Mouse (Mus musculus) cerebellum, postnatal 10 days (tissue): ENCODE results near the gene Kcnmb4.

Experiments used
- DNase-seq, 2 experiments: peaks; one replicate each; pipeline ENCODE4 v3.0.0; 2021; ENCODE audit warnings: mixed read lengths in 2 of 2

Gene Kcnmb4

DNA sequence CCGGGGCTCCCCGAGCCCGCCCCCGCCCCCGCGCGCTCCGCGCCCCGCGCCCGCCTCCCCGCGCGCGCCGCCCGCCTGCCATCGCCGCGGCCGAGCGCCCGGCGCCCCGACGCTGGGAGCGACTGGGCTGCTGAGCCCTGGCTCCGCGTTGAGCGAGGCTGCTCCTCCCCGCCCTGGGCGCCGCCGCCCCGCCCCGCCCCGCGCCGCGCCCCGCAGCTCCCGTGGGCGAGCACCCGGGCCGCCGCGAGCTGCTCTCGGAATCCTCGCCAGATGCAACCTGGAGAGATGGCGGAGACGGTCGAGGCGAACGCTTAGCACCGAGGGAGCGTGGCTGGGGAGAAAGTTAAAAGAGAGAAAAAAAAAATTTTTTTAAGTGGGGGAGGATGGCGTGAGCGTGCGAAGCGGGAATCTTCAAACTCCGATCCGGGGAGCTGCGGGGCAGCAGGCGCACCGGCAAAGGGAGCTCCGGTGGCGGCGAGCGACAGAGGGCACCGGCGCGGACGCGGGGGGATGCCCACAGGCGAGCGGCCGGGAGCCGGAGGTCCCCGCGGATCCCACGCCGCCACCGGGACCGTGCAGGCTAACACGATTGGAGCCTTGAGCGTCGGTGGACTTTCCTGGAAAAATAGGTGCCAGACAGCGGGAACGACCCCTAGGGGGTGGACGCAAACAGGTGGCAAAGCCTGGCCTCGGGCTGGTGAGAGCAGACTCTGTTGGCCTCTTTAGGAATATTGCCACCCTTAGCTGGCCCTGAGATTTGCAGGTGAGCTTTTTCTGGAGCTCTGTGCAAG is at the start of gene Kcnmb4:
TSS of gene Kcnmb4 (minus strand) at position 120 of the 791 bp plus-strand sequence.
- peak; percentile 78 for DNase-seq

DNA sequence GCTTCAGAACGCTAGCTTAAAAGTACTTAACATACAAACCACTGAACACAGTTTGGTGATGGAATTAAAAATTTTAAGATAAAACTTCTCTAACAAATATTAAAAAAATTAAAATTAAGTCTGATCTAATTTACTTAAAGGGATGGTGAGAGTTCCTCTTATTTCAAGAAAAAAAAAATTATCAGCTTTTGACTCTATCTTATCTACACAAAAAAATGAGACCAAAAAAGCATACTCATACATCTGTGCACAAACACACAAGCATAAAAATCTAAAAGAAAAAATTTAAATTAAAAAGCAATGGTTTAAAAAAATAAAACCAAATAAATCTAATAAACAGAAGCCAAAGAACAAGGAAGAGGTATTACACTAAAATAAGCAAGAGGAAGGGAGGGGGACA is 45.9 kb upstream of the Kcnmb4 start:
- DNase-seq = no peak

DNA sequence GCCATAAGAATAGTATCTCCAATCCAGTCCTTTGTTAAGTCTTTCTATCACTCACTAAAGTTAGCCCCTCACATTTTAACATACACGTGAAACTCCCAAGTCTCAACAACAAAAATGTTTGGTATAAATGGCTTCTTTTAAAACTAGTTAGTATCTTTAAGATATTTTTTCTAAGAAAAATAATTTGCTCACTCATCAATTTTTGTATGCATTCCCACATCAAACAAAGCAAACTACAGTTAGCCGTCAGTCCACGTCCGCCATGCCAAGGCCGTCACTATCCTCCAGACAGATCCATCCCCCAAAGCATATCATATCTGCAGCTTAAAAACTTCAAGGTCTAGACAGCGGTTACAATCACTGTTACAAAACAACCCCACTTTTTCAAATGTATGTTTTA is 41.9 kb upstream of the Kcnmb4 start:
- no peak for DNase-seq

DNA sequence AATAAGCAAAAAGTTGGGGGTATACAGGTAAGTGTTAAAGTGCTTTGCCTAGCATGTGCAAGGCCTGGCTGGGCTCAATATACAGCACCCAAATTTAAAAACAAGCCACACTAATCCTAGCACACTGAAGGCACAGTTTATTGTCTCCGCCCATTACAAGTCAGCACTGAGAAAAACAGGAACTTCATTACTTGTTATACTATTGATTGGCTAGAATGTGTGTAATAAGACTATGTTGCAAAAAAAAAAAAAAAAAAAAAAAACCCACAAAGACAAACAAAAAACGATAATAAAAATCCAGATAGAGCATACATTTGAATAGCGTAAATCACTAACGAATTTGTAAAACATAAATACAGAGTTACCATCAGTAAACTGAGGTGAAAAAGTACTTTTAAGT is 41.5 kb upstream of the Kcnmb4 start:
- DNase-seq = no peak

DNA sequence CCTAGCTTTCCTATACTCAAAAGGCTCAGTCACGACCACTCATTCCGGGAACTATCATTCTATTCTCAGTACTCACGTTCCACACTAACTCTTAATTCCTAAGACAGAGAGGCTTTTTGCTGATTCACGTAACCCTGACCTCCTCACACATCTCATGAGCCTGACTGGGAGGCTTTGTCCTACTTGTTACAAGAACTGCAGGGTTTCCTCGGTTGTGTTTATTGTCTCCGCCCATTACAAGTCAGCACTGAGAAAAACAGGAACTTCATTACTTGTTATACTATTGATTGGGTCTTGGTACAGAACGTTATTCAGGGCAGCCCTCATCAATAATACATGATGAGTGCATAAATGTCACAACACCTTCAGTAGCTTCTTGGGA is 39.6 kb upstream of the Kcnmb4 start:
- DNase-seq = no peak

DNA sequence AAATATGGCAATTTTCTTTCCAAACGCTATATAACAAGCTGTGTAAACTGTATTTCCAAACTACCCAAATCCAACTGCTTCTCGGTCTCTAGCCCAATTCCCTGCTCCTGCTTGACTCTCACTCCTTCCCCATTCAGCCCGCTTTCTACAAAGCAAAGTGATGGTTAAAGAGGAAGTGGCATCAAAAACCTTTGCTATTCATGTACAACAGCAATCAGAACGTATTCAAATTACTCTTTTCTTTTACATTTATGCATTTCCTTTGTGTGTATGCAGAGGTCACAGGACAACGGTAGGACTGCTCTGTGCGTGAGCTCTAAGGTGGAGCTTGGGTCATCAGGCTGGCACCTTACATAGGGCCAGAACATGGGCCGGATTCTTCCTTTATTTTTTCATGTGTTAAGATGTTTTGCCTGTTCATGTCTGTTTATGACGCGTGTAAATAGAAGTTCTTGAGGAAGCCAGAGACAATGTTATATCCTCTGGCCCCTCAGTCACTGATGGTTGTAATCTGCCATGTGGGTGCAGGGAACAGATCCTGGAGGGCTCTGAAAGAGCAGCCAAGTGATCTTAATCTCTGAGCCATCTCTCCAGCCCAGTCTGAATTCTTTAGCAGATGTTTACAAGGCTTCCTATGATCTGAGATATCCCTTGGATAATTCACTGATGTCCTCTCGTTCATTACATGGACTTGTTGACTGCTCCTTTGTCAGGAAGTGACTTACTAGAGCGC is 39.0 kb upstream of the Kcnmb4 start:
- DNase-seq = no peak

DNA sequence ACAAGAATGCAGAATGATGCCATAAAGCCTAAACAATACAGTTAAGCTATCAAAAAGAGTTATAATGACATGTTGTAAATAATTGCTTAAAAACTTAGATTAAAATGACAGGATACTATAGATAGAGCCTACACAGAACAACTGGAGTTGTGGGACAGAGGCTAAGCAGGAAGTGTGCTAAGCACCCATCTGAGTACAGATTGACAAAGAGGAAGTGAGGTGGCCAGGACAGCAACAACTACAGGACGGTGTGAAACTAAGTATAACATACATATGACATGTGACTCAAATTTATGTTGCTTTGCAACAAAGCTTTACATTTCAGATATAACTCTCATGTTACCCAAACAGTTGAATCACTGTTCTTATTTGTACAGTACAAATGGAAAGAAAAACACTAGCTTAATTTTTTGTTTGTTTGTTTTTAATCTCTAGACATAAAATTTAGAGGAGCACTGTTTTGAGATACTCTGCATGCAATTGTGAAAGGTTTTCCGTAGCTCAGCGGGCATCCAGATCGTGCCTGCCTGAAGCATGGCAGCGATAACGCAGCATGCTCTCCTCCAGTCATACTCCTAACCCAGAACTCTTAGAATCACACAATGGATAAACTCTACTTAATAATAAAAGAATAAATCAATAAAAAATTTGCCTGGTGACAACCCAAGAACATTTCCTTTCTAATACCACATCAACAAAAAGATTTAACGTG is 31.8 kb upstream of the Kcnmb4 start:
- no peak for DNase-seq

DNA sequence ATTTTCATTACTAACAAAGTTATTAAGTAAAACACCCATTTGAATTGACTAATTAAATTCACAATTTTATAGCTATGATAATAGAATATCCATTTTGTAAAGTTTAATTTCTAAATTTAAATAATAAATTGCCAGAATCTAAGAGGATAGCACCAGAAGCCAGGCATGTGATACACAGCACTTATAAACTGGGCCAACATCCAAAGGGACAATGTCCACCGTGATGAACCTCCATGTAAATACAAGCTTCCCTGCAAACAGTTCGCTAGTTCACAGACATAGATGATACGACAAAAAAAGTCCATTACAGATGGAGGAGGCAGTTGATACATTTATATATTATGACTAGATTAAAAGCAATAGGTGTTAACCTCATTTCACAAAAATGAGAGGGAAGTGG is 19.1 kb upstream of the Kcnmb4 start:
- DNase-seq = no peak

DNA sequence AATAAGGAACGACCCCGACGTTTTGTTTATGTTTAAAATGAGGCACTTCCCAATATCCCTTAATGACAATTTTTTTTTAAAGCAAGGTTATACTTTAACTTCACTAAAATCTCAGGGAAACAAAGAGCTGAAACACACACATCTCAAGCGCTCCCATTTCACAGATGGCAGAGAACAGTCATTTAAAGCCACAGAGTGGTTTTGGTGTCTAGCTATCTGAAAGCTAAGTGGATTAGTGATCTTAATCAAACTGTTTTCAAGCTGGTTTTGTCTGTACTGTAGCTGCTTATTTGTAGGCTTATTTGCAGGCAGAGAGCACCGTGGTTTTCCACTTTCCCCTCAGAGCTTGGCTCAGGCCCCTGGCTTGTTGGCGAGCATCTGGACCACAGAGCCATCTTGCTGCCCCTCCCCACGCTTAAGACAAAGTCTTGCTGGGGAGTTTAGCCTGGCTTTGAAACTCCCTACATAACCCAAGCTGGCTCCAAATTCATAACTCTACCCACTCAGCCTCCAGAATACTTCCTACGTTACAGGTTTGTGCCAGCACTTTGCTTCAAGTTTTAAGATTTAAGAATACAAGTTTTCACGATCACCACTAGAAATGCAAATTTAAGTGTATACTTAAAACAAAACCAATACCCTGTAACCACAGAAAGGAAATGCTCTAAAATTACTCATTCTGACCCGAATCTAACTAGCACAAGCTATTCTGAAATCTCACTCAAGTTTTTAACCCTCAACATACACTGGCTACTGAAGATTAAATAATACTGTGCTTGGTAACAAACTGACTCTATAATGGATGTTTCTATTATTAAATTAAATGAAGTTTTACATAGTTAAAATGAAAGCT is 13.4 kb upstream of the Kcnmb4 start:
- DNase-seq = peak; percentile 59 to 78

DNA sequence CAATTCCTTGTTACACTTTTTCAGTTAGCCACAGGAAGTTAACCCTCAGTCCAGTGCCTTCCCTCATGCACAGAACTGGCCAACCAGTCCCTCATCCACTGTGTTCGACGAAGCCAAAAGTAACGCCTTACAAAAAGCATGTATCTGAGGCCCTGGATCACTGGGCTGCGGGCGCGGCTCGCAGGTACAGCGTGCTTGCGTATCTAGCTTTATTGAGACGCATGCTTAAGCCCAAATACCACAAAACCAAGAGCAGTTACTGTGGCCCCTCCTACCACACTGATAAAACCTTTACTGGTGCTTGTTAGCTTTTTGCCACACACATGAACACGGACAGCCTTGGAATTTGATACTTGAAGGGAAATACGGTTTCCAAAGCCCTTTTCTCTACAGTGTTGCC is 8.2 kb upstream of the Kcnmb4 start:
- no peak for DNase-seq

DNA sequence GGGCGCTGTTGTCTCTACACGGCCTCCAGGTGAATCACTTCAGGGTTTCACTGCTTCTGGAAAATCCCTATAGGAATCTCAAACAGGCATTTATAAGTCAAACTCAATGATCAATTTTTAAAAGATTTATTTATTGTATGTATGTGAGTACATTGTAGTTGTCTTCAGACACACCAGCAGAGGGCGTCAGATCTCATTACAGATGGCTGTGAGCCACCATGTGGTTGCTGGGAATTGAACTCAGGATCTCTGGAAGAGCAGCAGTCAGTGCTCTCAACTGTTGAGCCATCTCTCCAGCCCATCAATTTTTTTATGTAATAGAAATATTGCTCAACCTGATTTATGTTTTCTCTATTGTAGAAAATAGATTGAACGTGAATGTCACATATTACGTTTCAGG is 7.3 kb upstream of the Kcnmb4 start:
- DNase-seq = no peak

DNA sequence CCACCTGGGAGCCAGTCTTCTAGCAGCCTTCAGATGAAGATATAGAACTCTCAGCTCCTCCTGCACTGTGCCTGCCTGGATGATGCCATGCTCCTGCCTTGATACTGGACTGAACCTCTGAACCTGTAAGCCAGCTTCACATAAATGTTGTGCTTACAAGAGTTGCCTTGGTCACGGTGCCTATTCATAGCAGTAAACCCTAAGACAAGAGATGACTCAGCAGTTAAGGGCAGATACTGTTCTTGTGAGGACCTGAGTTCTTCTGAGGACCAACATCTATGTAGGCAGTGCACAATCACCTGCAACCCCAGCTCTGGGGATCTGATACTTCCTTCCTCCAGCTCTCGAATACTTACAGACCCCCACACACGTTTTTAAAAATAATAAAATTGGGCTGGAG is 2.9 kb upstream of the Kcnmb4 start:
- no peak for DNase-seq

DNA sequence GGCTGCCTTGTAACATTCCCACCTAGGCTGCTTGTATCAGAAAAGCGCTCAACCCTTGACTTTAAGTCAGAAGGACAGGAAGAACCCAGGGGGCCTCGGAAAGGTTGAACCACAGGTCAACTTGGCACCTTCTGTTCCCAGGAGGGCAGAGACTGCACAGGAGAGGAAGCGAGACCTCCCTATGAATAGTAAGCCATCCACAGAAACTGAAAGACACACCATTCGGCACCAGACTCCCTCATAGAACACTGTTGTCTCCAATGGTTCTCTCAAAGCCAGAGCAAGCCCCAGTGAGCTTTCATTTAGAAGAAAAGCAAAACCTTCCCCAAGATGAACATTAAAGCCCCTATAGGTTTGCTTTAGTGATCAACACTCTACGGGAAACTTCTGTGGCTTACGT is 2.0 kb upstream of the Kcnmb4 start:
- peak; percentile 38 to 42 for DNase-seq

DNA sequence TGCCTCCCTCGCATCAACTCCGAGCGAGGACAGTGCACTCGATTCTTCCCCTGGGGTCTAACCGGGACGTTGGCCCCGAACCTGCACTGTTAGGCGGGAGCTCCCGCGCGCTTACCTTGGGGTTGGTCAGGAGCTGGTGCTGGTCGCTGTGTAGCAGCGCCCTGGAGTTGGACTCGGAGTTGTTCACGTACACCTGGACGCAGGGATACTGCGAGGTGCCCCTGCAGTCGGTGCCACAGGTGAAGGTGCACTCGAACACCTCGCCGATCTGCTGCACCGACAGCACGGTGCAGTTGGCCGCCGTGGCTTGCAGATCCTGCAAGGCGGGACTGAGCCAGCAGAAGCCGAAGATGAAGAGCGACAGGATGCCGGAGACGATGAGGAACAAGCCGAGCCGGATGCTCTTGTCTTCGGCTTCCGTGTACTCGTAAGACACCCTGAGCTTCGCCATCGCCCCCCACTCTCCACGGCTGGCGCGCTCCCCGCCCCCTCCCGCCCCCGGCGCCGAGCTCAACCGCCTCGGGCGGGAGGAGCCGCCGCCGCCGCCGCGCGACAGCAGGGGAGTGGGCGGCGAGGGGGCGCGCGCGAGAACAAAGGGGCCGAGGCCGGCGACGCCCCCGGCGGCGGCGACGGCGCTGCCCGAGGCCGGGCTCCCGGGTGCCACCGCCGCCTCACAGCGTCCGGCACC is 463 bp downstream of the Kcnmb4 start:
- DNase-seq = peak; percentile 79 to 83

DNA sequence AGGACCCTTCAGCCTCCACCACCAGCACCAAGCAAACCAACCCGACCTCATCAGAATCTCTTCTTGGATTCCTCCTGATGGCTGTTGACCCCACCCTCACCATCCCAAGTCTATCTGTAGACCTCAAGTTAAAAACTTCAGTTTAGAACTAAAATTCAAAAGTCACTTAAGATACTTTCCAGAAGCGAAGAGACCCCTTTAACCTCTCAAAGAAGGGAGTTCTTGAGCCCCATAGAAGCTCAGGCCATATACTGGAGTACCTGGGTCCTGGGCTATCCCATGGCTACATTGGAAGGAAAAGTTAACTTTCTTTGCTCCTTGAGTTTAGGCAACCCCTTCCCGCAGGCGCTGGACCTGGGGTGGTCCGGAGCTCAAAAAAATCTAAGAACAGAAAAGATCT is 1.1 kb downstream of the Kcnmb4 start:
- DNase-seq = peak in 1 of 2 experiments; percentile 30

DNA sequence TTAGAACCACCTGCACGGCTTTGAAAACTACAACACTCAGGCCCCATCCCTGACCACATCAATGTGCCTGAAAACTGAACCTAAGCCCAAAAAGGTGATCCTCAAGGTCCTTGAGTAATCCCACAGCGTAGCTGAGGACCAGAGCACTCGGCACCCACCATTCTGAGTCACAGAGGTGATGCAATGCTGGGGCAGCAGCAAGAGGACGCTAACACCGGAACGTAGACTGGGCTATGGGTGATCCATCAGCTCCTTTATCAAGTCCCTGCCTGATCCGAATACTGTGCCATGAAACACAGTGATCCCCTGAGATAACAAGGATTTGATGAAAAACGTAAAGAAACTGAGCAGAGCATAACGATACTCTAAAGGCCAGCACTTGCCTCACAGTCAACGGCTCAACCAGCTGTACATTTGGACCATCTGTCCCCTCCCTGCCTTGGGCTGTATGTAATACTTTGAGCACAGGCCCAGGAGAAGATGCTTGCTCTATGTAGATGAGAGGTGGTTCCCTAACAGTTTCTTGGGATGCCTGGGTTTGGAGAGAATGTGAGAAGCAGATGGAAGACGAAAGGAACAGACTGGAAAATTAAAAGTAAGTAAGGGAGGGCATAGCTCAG is 3.3 kb downstream of the Kcnmb4 start:
- DNase-seq = peak in 1 of 2 experiments; percentile 38

DNA sequence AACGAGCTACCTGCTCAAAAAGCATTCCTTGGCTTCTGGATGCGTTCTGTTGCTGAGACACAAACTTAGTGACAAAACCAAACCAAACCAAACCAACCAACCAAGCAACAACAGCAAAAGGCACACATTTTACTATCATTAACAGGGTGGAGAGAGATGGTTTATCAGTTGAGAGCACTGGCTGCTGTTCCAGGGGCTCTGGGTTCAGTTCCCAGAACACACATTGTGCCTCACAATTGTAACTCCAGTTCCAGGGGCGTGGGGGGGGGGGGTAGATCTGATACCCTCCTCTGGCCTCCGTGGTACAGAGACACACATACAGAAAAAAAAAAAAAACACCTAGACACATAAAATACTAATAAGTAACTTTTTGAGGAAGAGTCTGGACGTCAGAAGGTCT is 5.6 kb downstream of the Kcnmb4 start:
- no peak for DNase-seq

DNA sequence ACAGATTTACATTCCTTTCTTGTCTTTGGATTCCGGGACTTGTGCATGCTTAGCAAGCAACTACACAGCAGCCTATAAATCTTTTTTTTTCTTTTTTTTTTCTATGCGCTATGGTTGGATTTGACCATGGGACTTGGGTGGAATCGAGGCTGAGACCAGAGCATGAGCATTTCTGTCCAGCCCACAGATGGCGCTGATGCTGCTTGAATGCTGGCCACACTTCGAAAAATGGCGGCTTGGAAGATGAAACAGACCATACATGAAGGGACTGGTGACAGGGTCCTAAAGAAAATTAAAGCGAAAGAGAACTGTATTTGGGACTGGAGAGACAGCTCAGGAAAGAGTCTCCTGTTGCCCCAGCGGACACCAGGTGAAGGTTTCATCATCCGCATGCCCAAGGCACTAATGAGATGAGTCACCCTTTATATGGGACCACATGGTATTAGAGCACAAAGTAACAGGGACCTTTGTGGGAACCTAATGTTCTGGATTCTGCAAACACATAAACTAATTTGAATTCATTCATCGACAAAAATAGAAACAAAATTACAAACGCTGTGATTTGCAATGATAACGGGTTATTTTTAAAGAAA is 9.8 kb downstream of the Kcnmb4 start:
- no peak for DNase-seq

DNA sequence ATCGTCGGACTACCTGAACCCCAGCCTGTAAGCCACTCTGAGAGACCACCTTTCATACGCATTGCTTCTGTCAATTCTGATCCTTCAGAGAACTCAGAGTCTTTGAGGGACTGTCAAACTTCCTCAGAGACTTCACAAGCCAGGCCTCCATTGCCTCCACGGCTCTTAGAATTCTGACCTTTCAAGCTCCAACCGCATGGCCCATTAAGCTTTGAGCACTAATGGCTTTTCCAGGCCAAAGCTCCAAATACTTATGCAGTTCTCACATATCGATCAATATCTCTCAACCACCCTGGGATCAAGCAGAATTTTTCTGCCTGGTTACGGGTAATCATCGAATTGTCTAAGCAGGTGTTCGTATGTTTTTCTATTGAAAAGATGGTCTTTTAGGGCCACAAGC is 12.2 kb downstream of the Kcnmb4 start:
- DNase-seq = no peak

DNA sequence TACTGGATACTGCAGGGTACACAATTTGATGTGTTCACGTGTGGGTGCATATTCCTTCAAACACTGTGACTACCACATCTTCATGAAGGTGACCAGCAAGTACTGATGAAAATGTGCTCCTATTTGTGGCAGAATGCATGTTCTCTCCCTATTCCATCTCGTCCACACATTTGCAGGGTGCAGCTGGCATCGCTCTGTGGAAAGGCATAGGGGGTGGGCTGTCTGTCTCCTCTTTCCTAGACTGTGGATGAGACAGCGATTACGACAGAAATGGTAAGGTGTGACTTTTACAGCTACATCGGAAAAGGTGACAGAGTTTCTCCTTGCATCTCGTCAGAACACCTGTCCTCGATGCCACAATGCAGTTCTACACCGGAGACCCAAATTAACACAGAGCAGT is 14.9 kb downstream of the Kcnmb4 start:
- DNase-seq = no peak

DNA sequence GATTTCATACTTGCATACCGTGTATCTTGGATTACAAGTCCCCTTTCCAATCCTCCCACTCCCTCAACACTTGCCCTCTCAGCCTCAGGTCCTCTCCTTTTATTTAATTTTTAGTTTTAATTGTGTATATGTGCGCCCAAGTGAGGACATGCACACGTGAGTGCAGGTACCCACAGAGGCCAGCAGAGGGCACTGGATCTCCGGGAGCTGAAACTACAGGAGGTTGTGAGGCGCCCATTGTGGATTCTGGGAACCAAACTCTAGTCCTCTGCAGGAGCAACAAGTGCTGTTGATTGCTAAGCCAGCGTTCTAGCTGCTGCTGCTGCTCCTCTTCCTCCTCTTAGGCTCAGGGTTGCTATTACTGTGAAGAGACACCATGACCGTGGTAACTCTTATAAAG is 20.9 kb downstream of the Kcnmb4 start:
- no peak for DNase-seq
